Mouse (Mus musculus) kidney, adult 2 months (tissue): ENCODE measurements around the gene Ccdc9b. TPM values are rescaled to one million over a fixed set of nuclear protein-coding genes. Genes with fewer than 3 reads are reported as not detected.
A peak's percentile ranks its signal among the peaks of the same experiment; 100 is the strongest.

Source experiments
- DNase-seq: peaks from one replicate; pipeline ENCODE4 v3.0.0; 2021
- H3K27ac ChIP-seq: fragments of 200-500 bp; 2 replicates; pipeline ENCODE4 v1.5.1; 2012; ENCODE audit warnings: low read depth, low read length, control low read depth, inconsistent platforms; ENCODE audit not compliant: insufficient read depth
- H3K27me3 ChIP-seq: fragments of 200-500 bp; replicated peaks from 2 replicates; pipeline ENCODE4 v1.6.1; 2012; ENCODE audit warnings: mild to moderate bottlenecking, moderate library complexity, low read length, inconsistent platforms; ENCODE audit not compliant: control insufficient read depth, insufficient read depth
- H3K36me3 ChIP-seq: fragments of 200-500 bp; 2 replicates; pipeline ENCODE4 v1.6.1; 2012; ENCODE audit warnings: mild to moderate bottlenecking, moderate library complexity, low read length, inconsistent platforms; ENCODE audit not compliant: control insufficient read depth, insufficient read depth
- H3K4me1 ChIP-seq: fragments of 200-500 bp; 2 replicates; pipeline ENCODE4 v1.6.1; 2011; ENCODE audit warnings: low read length; ENCODE audit not compliant: control insufficient read depth, insufficient read depth
- H3K4me3 ChIP-seq: fragments of 200-500 bp; 2 replicates; pipeline ENCODE4 v1.5.1; 2011; ENCODE audit warnings: mild to moderate bottlenecking, low read depth, low read length, control low read depth; ENCODE audit not compliant: insufficient read depth
- CTCF ChIP-seq: fragments of 200-500 bp; conservative IDR thresholded peaks from 2 replicates; pipeline ENCODE4 v1.5.1; 2011; ENCODE audit warnings: low read depth, mild to moderate bottlenecking, control low read depth, low read length, moderate library complexity, mixed read lengths; ENCODE audit not compliant: insufficient read depth, insufficient read length
- POLR2A ChIP-seq: fragments of 200-500 bp; IDR thresholded peaks from one replicate; pipeline ENCODE4 v1.6.1; 2011; ENCODE audit warnings: low read depth, low read length, control low read depth
- WGBS: fragments of 180-500 bp; shearing (Covaris S2); methylation state at CpG from one replicate; pipeline ENCODE4 v1.1.7; 2018; 5-methylcytosine and 5-hydroxymethylcytosine counted together
- polyA plus RNA-seq: library from polyadenylated mRNA; depleted of rRNA; stranded (reverse); fragments of >200 nt; gene quantifications from 2 replicates; pipeline ENCODE4 v1.2.3, GENCODE M21; 2012

The Ccdc9b gene
- polyA plus RNA-seq, 1 experiment: 3.4 TPM

GRCm38 (mm10) chr2:118764094-118764831 lies 1.8 kb upstream of the Ccdc9b start:
- WGBS: 31% methylated on average over 11 of the region's 11 CpGs
- H3K27me3 ChIP-seq: no peaks in the 10 kb centered on the region
- no peak overlapping the region for H3K4me3 ChIP-seq
- H3K36me3 ChIP-seq: no peaks in the 10 kb centered on the region
- DNase-seq: peak; percentile 57
- H3K4me1 ChIP-seq: peaks cover 14% of the 10 kb centered on the region; the same call in 1 of the 2 replicates
- peak; percentile 50 for TF ChIP-seq CTCF
- no peak for TF ChIP-seq POLR2A
- H3K27ac ChIP-seq: no peak overlapping the region

- peaks cover 14% of the 10 kb centered on the region; the same call in 1 of the 2 replicates for H3K4me1 ChIP-seq
- TF ChIP-seq POLR2A (no peak), CTCF (no peak)
- no peaks in the 10 kb centered on the region for H3K27me3 ChIP-seq
- peak overlapping the region; percentile 96 for H3K27ac ChIP-seq
- DNase-seq: peak; percentile 68
- 68% methylated on average over 7 of the region's 7 CpGs for WGBS
- no peaks in the 10 kb centered on the region for H3K36me3 ChIP-seq
- no peak overlapping the region for H3K4me3 ChIP-seq
Observed at GRCm38 (mm10) chr2:118763469-118763868, 1.0 kb upstream of the Ccdc9b start.

GRCm38 (mm10) chr2:118762784-118763148 lies 305 bp upstream of the Ccdc9b start:
- H3K36me3 ChIP-seq: no peaks in the 10 kb centered on the region
- WGBS: 6% methylated on average over 10 of the region's 10 CpGs
- H3K27me3 ChIP-seq: no peaks in the 10 kb centered on the region
- no peak for DNase-seq
- H3K4me1 ChIP-seq: peaks cover 14% of the 10 kb centered on the region; the same call in 1 of the 2 replicates
- peak overlapping the region; percentile 96 for H3K27ac ChIP-seq
- TF ChIP-seq CTCF: no peak
- TF ChIP-seq POLR2A: no peak
- peak overlapping the region; percentile 8; the same call in 1 of the 2 replicates for H3K4me3 ChIP-seq

DNA sequence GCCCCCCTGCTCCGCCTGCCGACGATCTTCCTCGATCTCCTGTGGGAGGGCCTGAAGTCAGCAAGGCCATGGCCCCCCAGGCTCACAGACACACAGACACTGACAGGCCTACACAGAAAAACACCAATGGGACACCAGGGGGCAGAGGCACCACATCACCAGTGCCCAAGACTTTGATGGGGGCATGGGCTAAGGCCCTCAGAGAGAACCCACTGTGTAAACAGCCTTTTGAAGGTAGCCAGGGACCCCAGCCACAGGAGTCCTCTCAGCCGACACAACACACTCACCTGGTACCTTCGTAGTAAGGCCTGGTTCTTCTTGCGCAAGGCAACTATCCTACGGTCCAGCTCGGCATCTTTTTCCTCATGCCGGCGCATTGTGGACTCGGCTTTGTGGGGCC lies 1.1 kb downstream of the Ccdc9b start:
- peak overlapping the region; percentile 96 for H3K27ac ChIP-seq
- DNase-seq: no peak
- H3K4me3 ChIP-seq: peak overlapping the region; percentile 54
- H3K27me3 ChIP-seq: no peaks in the 10 kb centered on the region
- TF ChIP-seq POLR2A (no peak), CTCF (0 out of 2 replicates have a peak, but pooled peaks have one; percentile 5)
- WGBS: 87% methylated on average over 12 of the region's 12 CpGs
- H3K36me3 ChIP-seq: no peaks in the 10 kb centered on the region
- peaks cover 14% of the 10 kb centered on the region; the same call in 1 of the 2 replicates for H3K4me1 ChIP-seq

- TF ChIP-seq CTCF (no peak), POLR2A (no peak)
- DNase-seq: no peak
- Histone ChIP-seq H3K4me1 (peaks cover 14% of the 10 kb centered on the region; the same call in 1 of the 2 replicates), H3K27ac (no peak overlapping the region), H3K4me3 (no peak overlapping the region), H3K27me3 (no peaks in the 10 kb centered on the region), H3K36me3 (no peaks in the 10 kb centered on the region)
- 84% methylated on average over 11 of the region's 11 CpGs for WGBS
Observed at GRCm38 (mm10) chr2:118760311-118761025, 2.0 kb downstream of the Ccdc9b start.

DNA sequence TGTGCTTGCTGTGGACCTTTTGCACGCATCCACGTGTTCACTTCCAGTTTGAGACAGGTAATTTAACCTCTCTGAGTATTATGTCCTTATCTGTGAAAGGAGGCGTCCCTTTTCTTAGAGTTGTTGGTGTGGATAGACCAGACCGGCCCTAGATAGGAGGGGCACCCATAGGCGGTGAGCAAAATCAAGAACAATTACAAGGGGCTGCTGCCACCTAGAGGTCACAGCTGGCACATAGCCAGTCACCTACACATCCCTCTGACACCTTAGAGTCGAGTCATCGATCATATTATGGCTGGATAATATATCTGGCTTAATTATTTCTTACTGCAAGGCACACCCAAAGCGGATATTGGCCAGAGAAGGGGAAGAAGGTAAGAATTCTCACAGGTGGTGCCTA lies 2.6 kb downstream of the Ccdc9b start:
- DNase-seq: peak; percentile 56
- Histone ChIP-seq H3K36me3 (no peaks in the 10 kb centered on the region), H3K27ac (no peak overlapping the region), H3K27me3 (no peaks in the 10 kb centered on the region), H3K4me1 (peaks cover 14% of the 10 kb centered on the region; the same call in 1 of the 2 replicates), H3K4me3 (no peak overlapping the region)
- WGBS: 23% methylated on average over 8 of the region's 8 CpGs
- TF ChIP-seq CTCF (peak; percentile 69), POLR2A (no peak)

DNA sequence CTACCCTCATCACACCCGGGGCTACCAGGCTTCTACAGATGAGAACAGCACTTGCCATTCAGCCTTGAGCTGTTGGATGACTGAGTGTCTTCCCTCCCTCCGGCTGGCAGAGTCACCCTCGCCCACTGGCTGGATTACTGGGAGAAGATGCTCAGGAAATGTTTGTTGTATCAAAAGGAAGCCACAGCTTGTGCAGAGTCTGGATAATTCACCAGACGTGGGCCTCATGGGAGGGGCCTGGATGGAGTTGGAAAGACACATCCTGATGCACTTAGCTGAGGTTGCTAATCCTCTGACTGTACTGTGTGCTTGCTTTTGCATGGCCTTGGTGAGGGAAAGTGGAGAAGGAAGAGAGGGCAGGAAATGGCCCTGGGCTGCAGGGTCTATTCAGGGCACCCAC lies 6.4 kb downstream of the Ccdc9b start:
- TF ChIP-seq CTCF (no peak), POLR2A (no peak)
- Histone ChIP-seq H3K4me3 (no peak overlapping the region), H3K27me3 (no peaks in the 10 kb centered on the region), H3K4me1 (no peaks in the 10 kb centered on the region), H3K36me3 (no peaks in the 10 kb centered on the region), H3K27ac (no peak overlapping the region)
- DNase-seq: no peak
- 75% methylated on average over 4 of the region's 4 CpGs for WGBS
